Mouse (Mus musculus) megakaryocyte, embryonic 14.5 days (primary cell): ENCODE data around the gene Sgtb.

Source experiments
- FLI1 ChIP-seq: IDR thresholded peaks from 2 replicates; pipeline ENCODE4 v1.6.1; 2012; ENCODE audit warnings: low read length, inconsistent platforms, mixed read lengths
- GATA1 ChIP-seq: IDR thresholded peaks from 3 replicates; pipeline ENCODE4 v1.6.1; 2012; ENCODE audit warnings: mixed read lengths, low read length, inconsistent platforms, borderline replicate concordance

DNA sequence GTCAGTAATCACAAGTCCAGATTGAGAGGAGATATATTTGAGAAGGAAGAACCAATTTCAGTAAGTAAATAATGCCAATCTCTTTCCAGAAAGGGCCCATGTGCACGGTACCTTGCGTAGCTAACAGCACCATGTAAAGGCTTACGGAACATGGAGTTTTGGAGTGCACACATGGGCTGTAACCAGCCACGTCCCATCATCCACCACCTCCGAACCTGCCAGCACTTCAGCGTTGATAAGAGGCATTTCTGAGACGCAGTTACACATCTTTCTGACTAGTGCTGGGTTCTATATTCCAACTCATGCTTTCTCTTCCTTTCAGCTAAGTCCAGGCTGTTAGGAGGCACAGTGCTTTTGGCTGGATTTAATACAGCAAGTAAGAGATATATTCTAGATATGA lies 12.4 kb upstream of the Sgtb start:
- no peak for TF ChIP-seq GATA1
- TF ChIP-seq FLI1, result no peak
